Mouse (Mus musculus) midbrain, embryonic 15.5 days (tissue): Measurements from ENCODE around the gene Prune2. TPM values are rescaled to one million over a fixed set of nuclear protein-coding genes. Genes with fewer than 3 reads are reported as not detected.

Experiments used
- ATAC-seq: fragments of 200-750 bp; cut with Nextera tagmentation; replicated peaks from 2 replicates; pipeline ENCODE4 v1.8.0; 2017; ENCODE audit warnings: moderate TSS enrichment
- H3K27ac ChIP-seq: fragments of 300-500 bp; sonication (generic); 2 replicates; pipeline ENCODE4 v1.5.1; 2015; ENCODE audit warnings: mild to moderate bottlenecking, inconsistent platforms
- H3K27me3 ChIP-seq: fragments of 300-500 bp; sonication (generic); replicated peaks from 2 replicates; pipeline ENCODE4 v1.6.1; 2015; ENCODE audit warnings: inconsistent platforms
- H3K36me3 ChIP-seq: fragments of 300-500 bp; sonication (generic); replicated peaks from 2 replicates; pipeline ENCODE4 v1.6.1; 2015; ENCODE audit warnings: inconsistent platforms
- H3K4me1 ChIP-seq: fragments of 300-500 bp; sonication (generic); 2 replicates; pipeline ENCODE4 v1.6.1; 2015; ENCODE audit warnings: inconsistent platforms
- H3K4me2 ChIP-seq: fragments of 300-500 bp; sonication (generic); 2 replicates; pipeline ENCODE4 v1.6.1; 2015; ENCODE audit warnings: inconsistent platforms, mild to moderate bottlenecking, moderate library complexity
- H3K4me3 ChIP-seq: fragments of 300-500 bp; sonication (generic); 2 replicates; pipeline ENCODE4 v1.5.1; 2015; ENCODE audit warnings: mild to moderate bottlenecking, inconsistent platforms
- H3K9ac ChIP-seq: fragments of 300-500 bp; sonication (generic); 2 replicates; pipeline ENCODE4 v1.6.1; 2015; ENCODE audit warnings: mild to moderate bottlenecking, inconsistent platforms
- H3K9me3 ChIP-seq: fragments of 300-500 bp; sonication (generic); 2 replicates; pipeline ENCODE4 v1.6.1; 2016; ENCODE audit warnings: inconsistent platforms
- WGBS: fragments of 180-500 bp; shearing (Covaris S2); methylation state at CpG from one replicate; pipeline ENCODE4 v1.1.7; 2015; ENCODE audit warnings: mixed read lengths; 5-methylcytosine and 5-hydroxymethylcytosine counted together
- polyA plus RNA-seq: library from polyadenylated mRNA; unstranded; fragments of >200 nt; fragmentation: Nextera tagmentation; extraction: Ambion mirVana; gene quantifications from 2 replicates; pipeline ENCODE4 v1.2.1, GENCODE M21; 2015

The Prune2 gene
- polyA plus RNA-seq, 1 experiment from 2014 or later: 6.9 TPM

- WGBS: 21% methylated on average over 10 of the region's 10 CpGs
Observed at GRCm38 (mm10) chr19:17138144-17138915, 182.4 kb downstream of the Prune2 start.

GRCm38 (mm10) chr19:17140016-17140914 lies 184.3 kb downstream of the Prune2 start:
- ATAC-seq: no peak
- no peak overlapping the region for H3K27ac ChIP-seq
- no peak overlapping the region for H3K4me3 ChIP-seq
- H3K36me3 ChIP-seq: no peaks in the 10 kb centered on the region
- H3K9me3 ChIP-seq: no peaks in the 10 kb centered on the region
- no peak overlapping the region for H3K9ac ChIP-seq
- H3K4me2 ChIP-seq: no peak overlapping the region
- no peaks in the 10 kb centered on the region for H3K4me1 ChIP-seq
- no peaks in the 10 kb centered on the region for H3K27me3 ChIP-seq
- 89% methylated on average over 12 of the region's 12 CpGs for WGBS

More at GRCm38 (mm10) chr19:17138144-17138915, 182.4 kb downstream of the Prune2 start:
- Histone ChIP-seq H3K9me3 (no peaks in the 10 kb centered on the region), H3K9ac (no peak overlapping the region), H3K4me3 (no peak overlapping the region), H3K4me2 (no peak overlapping the region), H3K27ac (no peak overlapping the region), H3K27me3 (no peaks in the 10 kb centered on the region), H3K4me1 (no peaks in the 10 kb centered on the region), H3K36me3 (no peaks in the 10 kb centered on the region)
- no peak for ATAC-seq

GRCm38 (mm10) chr19:17143245-17143644 lies 187.3 kb downstream of the Prune2 start:
- H3K4me2 ChIP-seq: no peak overlapping the region
- no peaks in the 10 kb centered on the region for H3K4me1 ChIP-seq
- H3K36me3 ChIP-seq: no peaks in the 10 kb centered on the region
- H3K4me3 ChIP-seq: no peak overlapping the region
- H3K9me3 ChIP-seq: no peaks in the 10 kb centered on the region
- no peaks in the 10 kb centered on the region for H3K27me3 ChIP-seq
- no peak overlapping the region for H3K27ac ChIP-seq
- WGBS: 93% methylated on average over 2 of the region's 2 CpGs
- no peak for ATAC-seq
- no peak overlapping the region for H3K9ac ChIP-seq

DNA sequence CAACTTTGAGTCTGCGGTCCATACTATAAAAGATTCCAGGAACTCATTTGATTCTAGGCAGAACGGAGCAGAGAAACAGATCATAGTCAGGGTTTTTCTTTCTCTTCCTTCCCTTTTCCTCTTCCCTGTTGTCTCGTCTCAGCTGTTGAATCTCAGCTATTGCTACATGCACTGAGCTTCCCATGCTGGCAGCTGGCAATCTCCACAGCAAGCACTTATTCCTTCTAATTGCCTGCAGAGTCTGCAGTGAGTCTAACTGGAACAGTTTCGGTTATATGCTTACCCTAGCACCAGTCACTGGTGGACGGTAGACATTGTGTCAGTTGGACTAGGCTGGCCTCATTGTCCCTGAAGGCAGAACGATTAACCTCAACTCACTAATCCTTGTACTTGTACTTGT lies 188.3 kb downstream of the Prune2 start:
- no peak for ATAC-seq
- Histone ChIP-seq H3K4me3 (no peak overlapping the region), H3K36me3 (no peaks in the 10 kb centered on the region), H3K27ac (no peak overlapping the region), H3K27me3 (no peaks in the 10 kb centered on the region), H3K9me3 (no peaks in the 10 kb centered on the region), H3K4me2 (no peak overlapping the region), H3K9ac (no peak overlapping the region), H3K4me1 (no peaks in the 10 kb centered on the region)
- WGBS: 83% methylated on average over 6 of the region's 6 CpGs

- Histone ChIP-seq H3K27me3 (no peaks in the 10 kb centered on the region), H3K36me3 (no peaks in the 10 kb centered on the region), H3K4me1 (no peaks in the 10 kb centered on the region), H3K4me3 (no peak overlapping the region), H3K27ac (no peak overlapping the region), H3K4me2 (no peak overlapping the region), H3K9ac (no peak overlapping the region), H3K9me3 (no peaks in the 10 kb centered on the region)
- 89% methylated on average over 7 of the region's 7 CpGs for WGBS
- ATAC-seq: no peak
Observed at GRCm38 (mm10) chr19:17150064-17150463, 194.1 kb downstream of the Prune2 start.

DNA sequence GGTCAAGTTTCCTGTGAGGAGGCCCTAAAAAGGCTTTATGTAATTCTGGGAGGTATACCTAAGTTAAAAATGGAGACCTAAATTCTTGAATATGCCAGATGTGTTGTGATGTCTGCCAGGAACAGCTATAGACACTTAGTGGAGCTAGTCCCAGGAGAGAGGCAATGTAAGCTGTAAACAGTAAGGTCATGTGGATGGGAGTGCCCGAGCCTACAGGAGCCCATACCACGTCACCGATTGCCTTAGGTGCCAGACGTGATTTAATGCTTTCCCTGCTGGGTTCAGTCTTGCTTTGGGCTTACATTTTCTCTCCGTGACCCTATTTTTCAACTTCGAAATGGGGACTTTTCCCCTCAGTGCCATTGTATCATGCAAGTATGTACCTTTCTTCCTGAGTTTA lies 195.9 kb downstream of the Prune2 start:
- no peaks in the 10 kb centered on the region for H3K4me1 ChIP-seq
- no peak overlapping the region for H3K4me3 ChIP-seq
- WGBS: 90% methylated on average over 6 of the region's 6 CpGs
- H3K9ac ChIP-seq: no peak overlapping the region
- H3K9me3 ChIP-seq: no peaks in the 10 kb centered on the region
- H3K36me3 ChIP-seq: no peaks in the 10 kb centered on the region
- no peaks in the 10 kb centered on the region for H3K27me3 ChIP-seq
- H3K4me2 ChIP-seq: no peak overlapping the region
- H3K27ac ChIP-seq: no peak overlapping the region
- ATAC-seq: no peak

DNA sequence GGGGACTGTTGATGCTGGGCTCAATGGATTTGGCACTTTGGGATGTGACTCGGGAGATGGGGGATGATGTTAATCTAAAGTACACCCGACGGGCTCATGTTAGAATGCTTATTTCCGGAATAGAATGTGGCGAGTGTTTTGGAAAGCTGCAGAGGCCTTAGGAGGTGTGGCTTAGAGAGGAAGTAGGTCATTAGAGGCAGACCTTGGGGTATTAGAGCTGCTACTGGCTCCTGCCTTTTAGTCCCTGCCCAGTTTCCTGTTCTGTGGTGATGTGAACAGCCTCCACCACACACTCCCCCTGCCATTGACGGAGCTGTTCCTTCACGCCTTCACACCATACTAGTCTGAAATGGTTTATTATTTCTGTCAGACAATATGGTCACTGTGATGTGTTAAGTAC lies 196.5 kb downstream of the Prune2 start:
- ATAC-seq: no peak
- Histone ChIP-seq H3K4me1 (no peaks in the 10 kb centered on the region), H3K9ac (no peak overlapping the region), H3K36me3 (no peaks in the 10 kb centered on the region), H3K27ac (no peak overlapping the region), H3K4me3 (no peak overlapping the region), H3K4me2 (no peak overlapping the region), H3K27me3 (no peaks in the 10 kb centered on the region), H3K9me3 (no peaks in the 10 kb centered on the region)
- WGBS: 86% methylated on average over 7 of the region's 7 CpGs

DNA sequence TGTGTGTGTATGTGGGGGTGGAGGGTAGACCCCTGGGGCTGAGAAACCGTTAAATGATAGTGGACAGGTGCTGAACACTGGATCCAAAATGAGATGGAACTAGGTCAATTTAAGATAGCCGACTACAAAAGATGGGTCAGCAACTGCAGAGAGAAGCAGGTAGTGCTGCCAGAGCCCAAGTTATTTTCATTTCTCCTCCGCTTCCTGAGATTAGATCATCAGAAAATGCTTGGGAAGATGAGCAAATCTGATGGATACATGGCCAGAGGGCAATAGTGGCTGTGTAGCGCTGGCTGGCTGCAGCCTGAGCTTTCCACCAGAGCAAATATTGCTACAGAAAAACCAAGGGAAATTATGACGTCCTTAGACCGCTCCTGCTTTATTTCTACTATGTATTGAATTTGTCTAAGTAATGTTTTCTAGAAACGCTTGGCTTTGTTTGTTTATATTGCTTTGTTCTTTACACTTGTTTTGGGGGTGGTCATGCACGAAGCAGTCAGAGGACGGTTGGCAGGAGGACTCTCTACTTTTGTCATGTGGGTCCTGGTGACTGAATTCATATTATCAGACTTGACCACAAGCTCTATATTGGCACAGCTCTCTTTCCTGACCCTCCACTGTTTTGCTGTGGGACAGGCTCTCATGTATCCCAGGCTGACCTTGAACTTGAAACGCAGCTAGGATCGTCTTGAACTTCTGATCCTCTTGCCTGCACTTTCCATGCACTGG lies 198.2 kb downstream of the Prune2 start:
- WGBS: 75% methylated on average over 11 of the region's 11 CpGs
- Histone ChIP-seq H3K4me2 (no peak overlapping the region), H3K4me3 (no peak overlapping the region), H3K9me3 (no peaks in the 10 kb centered on the region), H3K9ac (no peak overlapping the region), H3K27me3 (no peaks in the 10 kb centered on the region), H3K27ac (no peak overlapping the region), H3K4me1 (no peaks in the 10 kb centered on the region), H3K36me3 (no peaks in the 10 kb centered on the region)
- ATAC-seq: no peak

DNA sequence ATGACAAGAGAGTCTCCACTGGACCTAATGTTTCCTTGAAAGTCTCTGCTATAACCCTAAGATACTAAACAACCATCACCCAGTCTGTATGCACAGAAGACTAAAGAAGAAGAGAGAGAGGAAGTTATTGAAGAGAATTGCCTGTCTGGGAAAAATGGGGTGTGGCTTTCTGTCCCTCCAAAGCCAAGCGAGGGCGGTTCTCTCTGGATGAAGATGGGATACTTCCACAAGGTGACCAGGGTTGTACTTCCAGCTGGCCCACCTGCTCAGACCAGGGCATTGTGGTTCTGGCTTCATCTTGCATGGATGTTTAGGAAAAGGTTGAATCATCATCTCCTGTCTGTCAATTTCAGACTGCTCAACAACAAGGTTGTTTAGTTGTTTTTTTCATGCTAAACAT lies 199.3 kb downstream of the Prune2 start:
- no peaks in the 10 kb centered on the region for H3K4me1 ChIP-seq
- H3K4me3 ChIP-seq: no peak overlapping the region
- no peaks in the 10 kb centered on the region for H3K27me3 ChIP-seq
- no peak overlapping the region for H3K27ac ChIP-seq
- no peak overlapping the region for H3K9ac ChIP-seq
- no peak overlapping the region for H3K4me2 ChIP-seq
- H3K9me3 ChIP-seq: no peaks in the 10 kb centered on the region
- ATAC-seq: no peak
- WGBS: 91% methylated on average over 2 of the region's 2 CpGs
- H3K36me3 ChIP-seq: no peaks in the 10 kb centered on the region

- no peak overlapping the region for H3K4me2 ChIP-seq
- no peak for ATAC-seq
- 56% methylated on average over 2 of the region's 2 CpGs for WGBS
Observed at GRCm38 (mm10) chr19:17159676-17160075, 203.8 kb downstream of the Prune2 start.

DNA sequence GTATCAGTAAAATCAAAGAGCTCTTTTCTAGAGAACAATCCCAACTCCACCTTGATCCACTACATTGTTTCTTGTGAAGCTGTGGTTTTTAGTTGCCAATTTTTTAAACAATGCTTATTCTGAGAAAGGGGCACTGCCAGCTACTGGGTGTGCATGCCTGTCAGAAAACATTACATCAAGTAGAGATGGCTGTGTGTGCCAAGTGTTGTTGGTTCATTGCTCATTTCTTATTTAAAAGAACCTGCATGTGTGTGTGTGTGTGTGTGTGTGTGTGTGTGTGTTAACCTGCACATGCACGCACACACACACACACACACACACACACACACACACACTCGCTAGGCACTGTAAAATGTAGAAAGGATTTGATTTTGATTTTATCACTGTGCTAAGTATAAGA lies 204.3 kb downstream of the Prune2 start:
- Histone ChIP-seq H3K9ac (no peak overlapping the region), H3K27me3 (no peaks in the 10 kb centered on the region), H3K4me1 (no peaks in the 10 kb centered on the region), H3K4me2 (no peak overlapping the region), H3K4me3 (no peak overlapping the region), H3K9me3 (no peaks in the 10 kb centered on the region), H3K27ac (no peak overlapping the region), H3K36me3 (no peaks in the 10 kb centered on the region)
- ATAC-seq: peak; percentile 45; the same call in 1 of the 2 replicates
- 74% methylated on average over 2 of the region's 2 CpGs for WGBS

More at GRCm38 (mm10) chr19:17159676-17160075, 203.8 kb downstream of the Prune2 start:
- no peaks in the 10 kb centered on the region for H3K36me3 ChIP-seq
- no peaks in the 10 kb centered on the region for H3K27me3 ChIP-seq
- H3K9ac ChIP-seq: no peak overlapping the region
- no peak overlapping the region for H3K27ac ChIP-seq
- no peaks in the 10 kb centered on the region for H3K4me1 ChIP-seq
- H3K4me3 ChIP-seq: no peak overlapping the region
- no peaks in the 10 kb centered on the region for H3K9me3 ChIP-seq

GRCm38 (mm10) chr19:17163511-17163953 lies 207.6 kb downstream of the Prune2 start:
- no peak overlapping the region for H3K4me2 ChIP-seq
- peak; percentile 50; the same call in 1 of the 2 replicates for ATAC-seq
- no peak overlapping the region for H3K4me3 ChIP-seq
- WGBS: 15% methylated on average over 13 of the region's 13 CpGs
- H3K36me3 ChIP-seq: no peaks in the 10 kb centered on the region
- H3K27ac ChIP-seq: no peak overlapping the region
- H3K27me3 ChIP-seq: no peaks in the 10 kb centered on the region
- no peaks in the 10 kb centered on the region for H3K9me3 ChIP-seq
- H3K4me1 ChIP-seq: no peaks in the 10 kb centered on the region
- no peak overlapping the region for H3K9ac ChIP-seq
